In the genomic region with DNA sequence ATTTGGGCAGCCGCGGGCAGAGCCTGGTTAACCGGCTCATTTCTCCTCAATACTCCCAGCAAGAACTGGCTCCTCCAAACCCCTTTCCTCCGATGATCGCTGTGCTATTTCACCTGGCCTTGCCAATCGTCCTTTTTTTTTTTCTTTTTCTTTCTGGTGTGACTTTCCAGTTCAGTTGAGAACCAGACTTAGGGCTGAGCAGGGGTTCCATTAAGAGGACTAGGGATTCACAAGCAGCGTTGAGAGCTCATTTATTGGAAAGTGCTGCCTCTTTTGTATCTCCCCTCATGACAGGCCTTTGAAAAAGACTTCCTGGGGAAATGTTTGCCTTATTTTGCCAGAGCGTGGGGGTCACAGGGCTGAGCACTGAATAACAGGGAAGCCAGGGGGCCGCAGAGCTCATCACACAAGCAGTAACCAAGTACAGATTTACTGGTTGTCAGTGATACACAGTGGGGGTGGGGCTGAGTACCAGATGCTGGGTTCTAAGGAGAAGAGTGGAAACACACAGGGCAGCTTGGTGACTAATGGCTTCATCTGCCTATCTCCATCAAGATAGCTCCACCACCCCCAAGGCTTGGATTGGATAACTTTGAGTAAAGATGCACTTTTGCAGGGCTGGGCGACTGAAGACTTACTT, we compare ENCODE assay signal across 9 mouse cellular contexts. TPM values are rescaled to one million over a fixed set of nuclear protein-coding genes. Genes with fewer than 3 reads are reported as not detected.
A peak's percentile ranks its signal among the peaks of the same experiment; 100 is the strongest.
DNase-seq lines count a peak whose midpoint lies in the region; ATAC-seq and TF ChIP-seq lines count a peak whose summit lies in the region.
"Had no signal": no experiment of that assay in that cellular context is flagged by ENCODE, and none has a peak within 500 bp of the region (broad histone marks: within the 10 kb centered on the region; RNA-seq: fewer than 3 reads in every experiment).

No protein-coding gene starts in this region.

- TF ChIP-seq CTCF in stomach, postnatal 0 days (IDR thresholded peaks at IDR 0.05; ENCODE audit: low read depth), result no peak
- no peak for TF ChIP-seq CTCF in lung, adult 2 months (IDR thresholded peaks at IDR 0.05; ENCODE audit: insufficient read depth, low read length)

- no peak for ATAC-seq in stomach, embryonic 14.5 days (ENCODE audit: insufficient number of reproducible peaks, insufficient read depth, low FRiP score, low read depth)
- ATAC-seq in stomach, postnatal 0 days (ENCODE audit: low FRiP score, low TSS enrichment), result no peak
- ATAC-seq in forebrain, embryonic 16.5 days, result no peak
- no peak for ATAC-seq in limb, embryonic 15.5 days (ENCODE audit: insufficient number of reproducible peaks, low FRiP score, low TSS enrichment, low read depth)

- no peak for TF ChIP-seq EP300 in stomach, postnatal 0 days (optimal IDR thresholded peaks at IDR 0.05)

- H3K27ac ChIP-seq in stomach, embryonic 14.5 days (ENCODE audit: low read length), result no peak overlapping the region
- no peak overlapping the region for H3K27ac ChIP-seq in stomach, postnatal 0 days (replicated peaks)
- H3K27ac ChIP-seq in forebrain, embryonic 16.5 days (ENCODE audit: low read length), result no peak overlapping the region
- no peak overlapping the region for H3K27ac ChIP-seq in limb, embryonic 15.5 days

- H3K9ac ChIP-seq in stomach, embryonic 14.5 days (replicated peaks; ENCODE audit: low read depth, low read length), result no peak overlapping the region
- no peak overlapping the region for H3K9ac ChIP-seq in stomach, postnatal 0 days (ENCODE audit: low read length)
- no peak overlapping the region for H3K9ac ChIP-seq in forebrain, embryonic 16.5 days (replicated peaks; ENCODE audit: low read depth, low read length)
- H3K9ac ChIP-seq in limb, embryonic 15.5 days, result no peak overlapping the region

- H3K4me2 ChIP-seq in stomach, embryonic 14.5 days (replicated peaks; ENCODE audit: low read depth, low read length), result peak overlapping the region; percentile 96; the same call in 1 of the 2 replicates
- no peak overlapping the region for H3K4me2 ChIP-seq in stomach, postnatal 0 days (replicated peaks; ENCODE audit: low read depth)
- H3K4me2 ChIP-seq in forebrain, embryonic 16.5 days (ENCODE audit: low read length), result peak overlapping the region; percentile 96
- H3K4me2 ChIP-seq in limb, embryonic 15.5 days, result peak overlapping the region; percentile 98

- no peaks in the 10 kb centered on the region for H3K4me1 ChIP-seq in stomach, embryonic 14.5 days (ENCODE audit: control insufficient read depth, insufficient read depth, low read length)
- no peaks in the 10 kb centered on the region for H3K4me1 ChIP-seq in stomach, postnatal 0 days (replicated peaks; ENCODE audit: control insufficient read depth, insufficient read depth)
- peaks cover 25% of the 10 kb centered on the region for H3K4me1 ChIP-seq in forebrain, embryonic 16.5 days (replicated peaks; ENCODE audit: control insufficient read depth, insufficient read depth, low read length)
- H3K4me1 ChIP-seq in limb, embryonic 15.5 days, result peaks cover 32% of the 10 kb centered on the region
- no peaks in the 10 kb centered on the region for H3K4me1 ChIP-seq in lung, adult 2 months (ENCODE audit: control insufficient read depth, insufficient read depth, low read length)

- TF ChIP-seq POLR2A in lung, adult 2 months (IDR thresholded peaks at IDR 0.05; ENCODE audit: borderline replicate concordance, extremely low read depth, low read depth, low read length), result no peak

- no peaks in the 10 kb centered on the region for H3K36me3 ChIP-seq in stomach, embryonic 14.5 days (ENCODE audit: control insufficient read depth, insufficient read depth, low read length)
- no peaks in the 10 kb centered on the region for H3K36me3 ChIP-seq in stomach, postnatal 0 days (ENCODE audit: control insufficient read depth, insufficient read depth, low read length)
- H3K36me3 ChIP-seq in forebrain, embryonic 16.5 days (ENCODE audit: control insufficient read depth, insufficient read depth), result no peaks in the 10 kb centered on the region
- H3K36me3 ChIP-seq in limb, embryonic 15.5 days, result no peaks in the 10 kb centered on the region

- H3K27me3 ChIP-seq in stomach, embryonic 14.5 days (ENCODE audit: control insufficient read depth, insufficient read depth, low read length), result peaks cover 13% of the 10 kb centered on the region; the same call in 1 of the 2 replicates
- H3K27me3 ChIP-seq in stomach, postnatal 0 days (ENCODE audit: control insufficient read depth, insufficient read depth, low read length), result peaks cover 3% of the 10 kb centered on the region; the same call in 1 of the 2 replicates
- H3K27me3 ChIP-seq in forebrain, embryonic 16.5 days (replicated peaks; ENCODE audit: control insufficient read depth, insufficient read depth, low read length), result peaks cover 11% of the 10 kb centered on the region; the same call in 1 of the 2 replicates
- H3K27me3 ChIP-seq in limb, embryonic 15.5 days, result peaks cover 44% of the 10 kb centered on the region

- H3K9me3 ChIP-seq in stomach, embryonic 14.5 days (ENCODE audit: control insufficient read depth, low read depth, low read length), result no peaks in the 10 kb centered on the region
- 0 out of 2 replicates have a peak, but pooled peaks cover 5% of the 10 kb centered on the region for H3K9me3 ChIP-seq in stomach, postnatal 0 days (ENCODE audit: control insufficient read depth, low read length)
- H3K9me3 ChIP-seq in forebrain, embryonic 16.5 days (ENCODE audit: control insufficient read depth, low read length), result peaks cover 8% of the 10 kb centered on the region
- H3K9me3 ChIP-seq in limb, embryonic 15.5 days, result no peaks in the 10 kb centered on the region

- H3K4me3 ChIP-seq in stomach, embryonic 14.5 days (ENCODE audit: low read depth, low read length), result 0 out of 2 replicates have a peak overlapping the region, but pooled peaks have one; percentile 51
- no peak overlapping the region for H3K4me3 ChIP-seq in stomach, postnatal 0 days (ENCODE audit: low read depth, low read length)
- peak overlapping the region; percentile 62 for H3K4me3 ChIP-seq in forebrain, embryonic 16.5 days (replicated peaks; ENCODE audit: low read length)
- H3K4me3 ChIP-seq in limb, embryonic 15.5 days, result peak overlapping the region; percentile 52
- H3K4me3 ChIP-seq in lung, adult 2 months (replicated peaks; ENCODE audit: extremely low read depth, low read depth, low read length), result no peak overlapping the region

- no peak for DNase-seq in stomach, postnatal 0 days (ENCODE audit: low spot score)
- DNase-seq in lung, adult 2 months, result no peak
- DNase-seq in adipocyte (ENCODE audit: low spot score), result no peak
- DNase-seq in spleen, adult 12 weeks (ENCODE audit: low spot score), result no peak
- DNase-seq: kidney, adult 2 months; lung, postnatal 14 days had no signal

- WGBS in stomach, embryonic 14.5 days, result 18% methylated on average over 10 of the region's 10 CpGs
- WGBS in stomach, postnatal 0 days, result 23% methylated on average over 10 of the region's 10 CpGs
- 6% methylated on average over 10 of the region's 10 CpGs for WGBS in forebrain, embryonic 16.5 days
- 16% methylated on average over 10 of the region's 10 CpGs for WGBS in limb, embryonic 15.5 days
- 14% methylated on average over 10 of the region's 10 CpGs for WGBS in lung, adult 2 months

RNA-seq across cellular contexts. Expression of a gene that starts 2.0 kb away (rescaled TPM):
- polyA plus RNA-seq in stomach, embryonic 14.5 days (2014; fragmentation: Nextera tagmentation; extraction: Ambion mirVana), result 1.6 and 1.8 TPM in 2 replicates
- 0.28 TPM in 2 replicates for polyA plus RNA-seq in stomach, postnatal 0 days (2015; fragmentation: Nextera tagmentation; extraction: Ambion mirVana)
- 6.5 and 9.9 TPM in 2 replicates for polyA plus RNA-seq in forebrain, embryonic 16.5 days (2015; fragmentation: Nextera tagmentation; extraction: Ambion mirVana)
- polyA plus RNA-seq in limb, embryonic 15.5 days (2015; fragmentation: Nextera tagmentation; extraction: Ambion mirVana), result 1.5 and 1.9 TPM in 2 replicates
- polyA plus RNA-seq in lung, adult 2 months (2012; rRNA removed), result 0.04 TPM in 1 of 2 replicates, not detected in the other

Comparison
In these comparisons a context has a peak if more than half of its experiments do, and no peak if none do; other contexts are left out.
1. H3K4me3 ChIP-seq: peak in stomach, embryonic 14.5 days (single experiment), forebrain, embryonic 16.5 days (single experiment) and limb, embryonic 15.5 days (single experiment); none in stomach, postnatal 0 days (single experiment) and lung, adult 2 months (single experiment).